Mouse (Mus musculus) small intestine, adult 2 months (tissue): Measurements from ENCODE around the gene Gpld1. TPM values are rescaled to one million over a fixed set of nuclear protein-coding genes. Genes with fewer than 3 reads are reported as not detected.

Source experiments
- H3K27ac ChIP-seq: fragments of 200-500 bp; 2 replicates; pipeline ENCODE4 v1.5.1; 2012; ENCODE audit warnings: low read depth, low read length, control low read depth, inconsistent platforms; ENCODE audit not compliant: insufficient read depth
- H3K27me3 ChIP-seq: fragments of 200-500 bp; 2 replicates; pipeline ENCODE4 v1.6.1; 2012; ENCODE audit warnings: mild to moderate bottlenecking, moderate library complexity, low read length, inconsistent platforms; ENCODE audit not compliant: control insufficient read depth, insufficient read depth
- H3K36me3 ChIP-seq: fragments of 200-500 bp; 2 replicates; pipeline ENCODE4 v1.6.1; 2012; ENCODE audit warnings: mild to moderate bottlenecking, low read length, control low read depth, inconsistent platforms; ENCODE audit not compliant: control insufficient read depth, insufficient read depth
- H3K4me1 ChIP-seq: fragments of 200-500 bp; 2 replicates; pipeline ENCODE4 v1.6.1; 2012; ENCODE audit warnings: low read length, inconsistent platforms, mixed read lengths; ENCODE audit not compliant: control insufficient read depth, insufficient read depth, insufficient read length
- H3K4me3 ChIP-seq: fragments of 200-500 bp; 2 replicates; pipeline ENCODE4 v1.5.1; 2012; ENCODE audit warnings: low read depth, mild to moderate bottlenecking, control low read depth, inconsistent platforms, low read length, moderate library complexity
- CTCF ChIP-seq: fragments of 200-500 bp; IDR thresholded peaks from 2 replicates; pipeline ENCODE4 v1.5.1; 2012; ENCODE audit warnings: low read depth, mild to moderate bottlenecking, control low read depth, inconsistent platforms, low read length, moderate library complexity, mixed read lengths; ENCODE audit not compliant: insufficient replicate concordance, insufficient read length; ENCODE audit errors: extremely low read depth
- POLR2A ChIP-seq: fragments of 200-500 bp; IDR thresholded peaks from 2 replicates; pipeline ENCODE4 v1.6.1; 2012; ENCODE audit warnings: low read depth, mild to moderate bottlenecking, control low read depth, inconsistent platforms, low read length, moderate library complexity
- WGBS: fragments of 180-500 bp; shearing (Covaris S2); methylation state at CpG from one replicate; pipeline ENCODE4 v1.1.7; 2018; 5-methylcytosine and 5-hydroxymethylcytosine counted together
- polyA plus RNA-seq: library from polyadenylated mRNA; depleted of rRNA; stranded (reverse); fragments of >200 nt; gene quantifications from 2 replicates; pipeline ENCODE4 v1.2.3, GENCODE M21; 2012

The Gpld1 gene
- polyA plus RNA-seq, 1 experiment = 1.7 TPM

- H3K4me1 ChIP-seq = no peaks in the 10 kb centered on the region
- H3K4me3 ChIP-seq = no peak overlapping the region
- TF ChIP-seq POLR2A = no peak
- no peak for TF ChIP-seq CTCF
- H3K27me3 ChIP-seq = no peaks in the 10 kb centered on the region
- H3K27ac ChIP-seq = no peak overlapping the region
- no peaks in the 10 kb centered on the region for H3K36me3 ChIP-seq
- WGBS = 92% methylated on average over 5 of the region's 5 CpGs
These were observed 4.2 kb downstream of the Gpld1 start for GRCm38 (mm10) chr13:24947158-24947557.

- WGBS = 85% methylated on average over 6 of the region's 6 CpGs
- H3K27ac ChIP-seq = no peak overlapping the region
- H3K27me3 ChIP-seq = no peaks in the 10 kb centered on the region
- no peaks in the 10 kb centered on the region for H3K4me1 ChIP-seq
- H3K4me3 ChIP-seq = no peak overlapping the region
- H3K36me3 ChIP-seq = no peaks in the 10 kb centered on the region
- TF ChIP-seq CTCF (no peak), POLR2A (no peak)
These were observed 5.9 kb downstream of the Gpld1 start for GRCm38 (mm10) chr13:24948870-24949269.

- H3K27me3 ChIP-seq = no peaks in the 10 kb centered on the region
- peaks cover 3% of the 10 kb centered on the region; the same call in 1 of the 2 replicates for H3K4me1 ChIP-seq
- no peak overlapping the region for H3K27ac ChIP-seq
- TF ChIP-seq POLR2A (no peak), CTCF (no peak)
- no peak overlapping the region for H3K4me3 ChIP-seq
- no peaks in the 10 kb centered on the region for H3K36me3 ChIP-seq
- WGBS = 85% methylated on average over 7 of the region's 7 CpGs
These were observed 9.7 kb downstream of the Gpld1 start for GRCm38 (mm10) chr13:24952659-24953058.

- TF ChIP-seq POLR2A (no peak), CTCF (no peak)
- Histone ChIP-seq H3K27me3 (no peaks in the 10 kb centered on the region), H3K4me3 (no peak overlapping the region), H3K36me3 (no peaks in the 10 kb centered on the region), H3K27ac (no peak overlapping the region), H3K4me1 (peaks cover 3% of the 10 kb centered on the region; the same call in 1 of the 2 replicates)
- 37% methylated on average over 11 of the region's 11 CpGs for WGBS
These were observed 12.1 kb downstream of the Gpld1 start for GRCm38 (mm10) chr13:24955091-24955490.

GRCm38 (mm10) chr13:24955500-24955899, 12.5 kb downstream of the Gpld1 start:
- peaks cover 3% of the 10 kb centered on the region; the same call in 1 of the 2 replicates for H3K4me1 ChIP-seq
- TF ChIP-seq POLR2A (no peak), CTCF (no peak)
- H3K4me3 ChIP-seq = no peak overlapping the region
- H3K27ac ChIP-seq = no peak overlapping the region
- no peaks in the 10 kb centered on the region for H3K36me3 ChIP-seq
- WGBS = 13% methylated on average over 10 of the region's 10 CpGs
- H3K27me3 ChIP-seq = no peaks in the 10 kb centered on the region

- 90% methylated on average over 11 of the region's 11 CpGs for WGBS
- no peaks in the 10 kb centered on the region for H3K27me3 ChIP-seq
- peaks cover 3% of the 10 kb centered on the region; the same call in 1 of the 2 replicates for H3K4me1 ChIP-seq
- no peak for TF ChIP-seq POLR2A
- no peak for TF ChIP-seq CTCF
- no peak overlapping the region for H3K4me3 ChIP-seq
- no peak overlapping the region for H3K27ac ChIP-seq
- no peaks in the 10 kb centered on the region for H3K36me3 ChIP-seq
These were observed 15.7 kb downstream of the Gpld1 start for GRCm38 (mm10) chr13:24958671-24959070.

- no peak overlapping the region for H3K4me3 ChIP-seq
- no peak overlapping the region for H3K27ac ChIP-seq
- no peaks in the 10 kb centered on the region for H3K36me3 ChIP-seq
- TF ChIP-seq CTCF = no peak
- TF ChIP-seq POLR2A = no peak
- H3K27me3 ChIP-seq = no peaks in the 10 kb centered on the region
- 77% methylated on average over 3 of the region's 3 CpGs for WGBS
- peaks cover 2% of the 10 kb centered on the region for H3K4me1 ChIP-seq
These were observed 17.1 kb downstream of the Gpld1 start for GRCm38 (mm10) chr13:24960084-24960483.
